Mouse (Mus musculus): Measurements from ENCODE around the gene Fam213a. TPM values are rescaled to one million over a fixed set of nuclear protein-coding genes. Genes with fewer than 3 reads are reported as not detected.
"Not testable (repeated sequence)": the region's sequence is repeated elsewhere in the genome, so short reads cannot be mapped to it uniquely, and the experiment has no call there.

The Fam213a gene
- polyA plus RNA-seq (2016; fragmentation: Nextera tagmentation; extraction: Ambion mirVana), result 50.5 and 54.0 TPM in 2 replicates

GRCm38 (mm10) chr14:41013630-41014613 is at the start of gene Fam213a:
TSS of gene Fam213a (minus strand) at chr14:41013788.
- Histone ChIP-seq H3K9ac (peak within 1 kb of the TSS; percentile 67), H3K9me3 (no peaks in the 10 kb centered on the region), H3K27ac (peak within 1 kb of the TSS; percentile 42; the same call in 1 of the 2 replicates), H3K4me1 (peaks cover 12% of the 10 kb centered on the region), H3K36me3 (replicated peaks) (no peaks in the 10 kb centered on the region), H3K27me3 (0 out of 2 replicates have a peak, but pooled peaks cover 9% of the 10 kb centered on the region), H3K4me3 (replicated peaks) (peak within 1 kb of the TSS; percentile 61), H3K4me2 (peak within 1 kb of the TSS; percentile 68)
- WGBS, result 2% methylated on average over 32 of the region's 32 CpGs
- peak; percentile 99 for ATAC-seq (ENCODE audit: low FRiP score)

- not testable (repeated sequence) for H3K27me3 ChIP-seq, H3K9me3 ChIP-seq
Measured at GRCm38 (mm10) chr14:41053190-41053589, 39.6 kb upstream of the Fam213a start.

GRCm38 (mm10) chr14:41052481-41052880 is 38.9 kb upstream of the Fam213a start:
- H3K4me3 ChIP-seq (replicated peaks), result no peak overlapping the region
- H3K9ac ChIP-seq, result no peak overlapping the region
- no peaks in the 10 kb centered on the region for H3K36me3 ChIP-seq (replicated peaks)
- H3K27ac ChIP-seq, result no peak overlapping the region
- H3K9me3 ChIP-seq, result no peaks in the 10 kb centered on the region
- WGBS, result 84% methylated on average over 5 of the region's 5 CpGs
- H3K27me3 ChIP-seq, result no peaks in the 10 kb centered on the region
- H3K4me1 ChIP-seq, result no peaks in the 10 kb centered on the region
- no peak overlapping the region for H3K4me2 ChIP-seq
- ATAC-seq (ENCODE audit: low FRiP score), result no peak

More at GRCm38 (mm10) chr14:41053190-41053589, 39.6 kb upstream of the Fam213a start:
- H3K4me2 ChIP-seq; ATAC-seq (ENCODE audit: low FRiP score); H3K36me3 ChIP-seq (replicated peaks); H3K27ac ChIP-seq; H3K9ac ChIP-seq; H3K4me3 ChIP-seq (replicated peaks); H3K4me1 ChIP-seq: not testable (repeated sequence)
- WGBS, result 68% methylated on average over 3 of the region's 4 CpGs

GRCm38 (mm10) chr14:41050471-41050870 is 36.9 kb upstream of the Fam213a start:
- no peaks in the 10 kb centered on the region for H3K9me3 ChIP-seq
- no peak overlapping the region for H3K4me3 ChIP-seq (replicated peaks)
- H3K4me1 ChIP-seq, result no peaks in the 10 kb centered on the region
- 82% methylated on average over 6 of the region's 6 CpGs for WGBS
- H3K9ac ChIP-seq, result no peak overlapping the region
- no peaks in the 10 kb centered on the region for H3K36me3 ChIP-seq (replicated peaks)
- H3K27me3 ChIP-seq, result no peaks in the 10 kb centered on the region
- H3K27ac ChIP-seq, result no peak overlapping the region
- ATAC-seq (ENCODE audit: low FRiP score), result no peak
- H3K4me2 ChIP-seq, result no peak overlapping the region

GRCm38 (mm10) chr14:41047402-41047801 is 33.8 kb upstream of the Fam213a start:
- ATAC-seq (ENCODE audit: low FRiP score), result no peak
- Histone ChIP-seq H3K36me3 (replicated peaks) (no peaks in the 10 kb centered on the region), H3K9ac (no peak overlapping the region), H3K4me3 (replicated peaks) (no peak overlapping the region), H3K27ac (no peak overlapping the region), H3K27me3 (no peaks in the 10 kb centered on the region), H3K4me2 (no peak overlapping the region), H3K9me3 (no peaks in the 10 kb centered on the region), H3K4me1 (no peaks in the 10 kb centered on the region)
- WGBS, result 84% methylated on average over 2 of the region's 2 CpGs

- Histone ChIP-seq H3K4me2 (no peak overlapping the region), H3K9ac (no peak overlapping the region), H3K4me3 (replicated peaks) (no peak overlapping the region), H3K27ac (no peak overlapping the region), H3K27me3 (peaks cover 3% of the 10 kb centered on the region; the same call in 1 of the 2 replicates), H3K9me3 (no peaks in the 10 kb centered on the region), H3K36me3 (replicated peaks) (no peaks in the 10 kb centered on the region), H3K4me1 (no peaks in the 10 kb centered on the region)
- WGBS, result 32% methylated on average over 6 of the region's 6 CpGs
- ATAC-seq (ENCODE audit: low FRiP score), result peak; percentile 50; the same call in 1 of the 2 replicates
Measured at GRCm38 (mm10) chr14:41035146-41035798, 21.7 kb upstream of the Fam213a start.

- no peak overlapping the region for H3K4me2 ChIP-seq
- no peaks in the 10 kb centered on the region for H3K9me3 ChIP-seq
- H3K27ac ChIP-seq, result no peak overlapping the region
- no peak overlapping the region for H3K4me3 ChIP-seq (replicated peaks)
- WGBS, result 56% methylated on average over 13 of the region's 13 CpGs
- peaks cover 3% of the 10 kb centered on the region; the same call in 1 of the 2 replicates for H3K27me3 ChIP-seq
- H3K36me3 ChIP-seq (replicated peaks), result no peaks in the 10 kb centered on the region
- no peaks in the 10 kb centered on the region for H3K4me1 ChIP-seq
- no peak overlapping the region for H3K9ac ChIP-seq
- ATAC-seq (ENCODE audit: low FRiP score), result peak; percentile 47; the same call in 1 of the 2 replicates
Measured at GRCm38 (mm10) chr14:41033135-41034110, 19.8 kb upstream of the Fam213a start.

- Histone ChIP-seq H3K9ac (no peak overlapping the region), H3K4me1 (no peaks in the 10 kb centered on the region), H3K9me3 (no peaks in the 10 kb centered on the region), H3K27me3 (peaks cover 3% of the 10 kb centered on the region; the same call in 1 of the 2 replicates), H3K36me3 (replicated peaks) (no peaks in the 10 kb centered on the region), H3K27ac (no peak overlapping the region), H3K4me3 (replicated peaks) (no peak overlapping the region), H3K4me2 (no peak overlapping the region)
- ATAC-seq (ENCODE audit: low FRiP score), result no peak
- 87% methylated on average over 6 of the region's 6 CpGs for WGBS
Measured at GRCm38 (mm10) chr14:41030989-41031513, 17.5 kb upstream of the Fam213a start.

- no peak overlapping the region for H3K9ac ChIP-seq
- H3K4me2 ChIP-seq, result no peak overlapping the region
- no peaks in the 10 kb centered on the region for H3K9me3 ChIP-seq
- no peak for ATAC-seq (ENCODE audit: low FRiP score)
- H3K4me3 ChIP-seq (replicated peaks), result no peak overlapping the region
- H3K27me3 ChIP-seq, result peaks cover 3% of the 10 kb centered on the region; the same call in 1 of the 2 replicates
- no peaks in the 10 kb centered on the region for H3K36me3 ChIP-seq (replicated peaks)
- no peaks in the 10 kb centered on the region for H3K4me1 ChIP-seq
- no peak overlapping the region for H3K27ac ChIP-seq
- 80% methylated on average over 4 of the region's 4 CpGs for WGBS
Measured at GRCm38 (mm10) chr14:41029303-41029702, 15.7 kb upstream of the Fam213a start.

GRCm38 (mm10) chr14:41025594-41026284 is 12.2 kb upstream of the Fam213a start:
- Histone ChIP-seq H3K9me3 (no peaks in the 10 kb centered on the region), H3K4me2 (no peak overlapping the region), H3K36me3 (replicated peaks) (no peaks in the 10 kb centered on the region), H3K4me3 (replicated peaks) (no peak overlapping the region), H3K27me3 (no peaks in the 10 kb centered on the region), H3K4me1 (no peaks in the 10 kb centered on the region), H3K9ac (no peak overlapping the region), H3K27ac (no peak overlapping the region)
- no peak for ATAC-seq (ENCODE audit: low FRiP score)
- 83% methylated on average over 7 of the region's 7 CpGs for WGBS

GRCm38 (mm10) chr14:41025087-41025486 is 11.5 kb upstream of the Fam213a start:
- H3K4me3 ChIP-seq (replicated peaks), result no peak overlapping the region
- H3K27me3 ChIP-seq, result no peaks in the 10 kb centered on the region
- ATAC-seq (ENCODE audit: low FRiP score), result no peak
- H3K4me2 ChIP-seq, result no peak overlapping the region
- 93% methylated on average over 2 of the region's 2 CpGs for WGBS
- no peaks in the 10 kb centered on the region for H3K9me3 ChIP-seq
- no peaks in the 10 kb centered on the region for H3K4me1 ChIP-seq
- H3K9ac ChIP-seq, result no peak overlapping the region
- H3K36me3 ChIP-seq (replicated peaks), result no peaks in the 10 kb centered on the region
- H3K27ac ChIP-seq, result no peak overlapping the region

Data from forebrain, embryonic 12.5 days (tissue).